Mouse (Mus musculus) forebrain, embryonic 11.5 days (tissue): ENCODE results near the gene Tsc2. TPM values are rescaled to one million over a fixed set of nuclear protein-coding genes. Genes with fewer than 3 reads are reported as not detected.

Experiments used
- ATAC-seq: fragments of 200-750 bp; cut with Nextera tagmentation; replicated peaks from 2 replicates; pipeline ENCODE4 v1.8.0; 2017; ENCODE audit warnings: moderate TSS enrichment; ENCODE audit not compliant: low FRiP score
- DNase-seq: peaks from one replicate; pipeline ENCODE4 v3.0.0-alpha.2; 2017; ENCODE audit warnings: low spot score
- H3K27ac ChIP-seq: fragments of 300-500 bp; sonication (generic); 2 replicates; pipeline ENCODE4 v1.5.1; 2014; ENCODE audit warnings: low read depth, low read length
- H3K27me3 ChIP-seq: fragments of 300-500 bp; sonication (generic); 2 replicates; pipeline ENCODE4 v1.6.1; 2014; ENCODE audit warnings: mild to moderate bottlenecking, low read length, mixed read lengths; ENCODE audit not compliant: control insufficient read depth, insufficient read depth
- H3K36me3 ChIP-seq: fragments of 300-500 bp; sonication (generic); 2 replicates; pipeline ENCODE4 v1.6.1; 2014; ENCODE audit warnings: mild to moderate bottlenecking, low read length, moderate library complexity, mixed read lengths; ENCODE audit not compliant: control insufficient read depth, insufficient read depth
- H3K4me1 ChIP-seq: fragments of 300-500 bp; sonication (generic); replicated peaks from 2 replicates; pipeline ENCODE4 v1.6.1; 2014; ENCODE audit warnings: low read length, mixed read lengths; ENCODE audit not compliant: control insufficient read depth, insufficient read depth
- H3K4me2 ChIP-seq: fragments of 300-500 bp; sonication (generic); 2 replicates; pipeline ENCODE4 v1.6.1; 2014; ENCODE audit warnings: low read depth, mild to moderate bottlenecking, low read length, moderate library complexity, mixed read lengths; ENCODE audit not compliant: severe bottlenecking
- H3K4me3 ChIP-seq: fragments of 300-500 bp; sonication (generic); 2 replicates; pipeline ENCODE4 v1.5.1; 2014; ENCODE audit warnings: low read depth, low read length
- H3K9ac ChIP-seq: fragments of 300-500 bp; sonication (generic); 2 replicates; pipeline ENCODE4 v1.6.1; 2014; ENCODE audit warnings: low read length
- H3K9me3 ChIP-seq: fragments of 300-500 bp; sonication (generic); 2 replicates; pipeline ENCODE4 v1.6.1; 2016; ENCODE audit warnings: low read length, mixed read lengths; ENCODE audit not compliant: control insufficient read depth
- WGBS: fragments of 180-500 bp; shearing (Covaris S2); extraction: QIAGEN DNeasy Blood & Tissue Kit; methylation state at CpG from one replicate; pipeline ENCODE4 v1.1.7; 2014; 5-methylcytosine and 5-hydroxymethylcytosine counted together
- polyA plus RNA-seq: library from polyadenylated mRNA; unstranded; fragments of >200 nt; fragmentation: Nextera tagmentation; extraction: Ambion mirVana; gene quantifications from 2 replicates; pipeline ENCODE4 v1.2.1, GENCODE M21; 2014

Gene Tsc2
- polyA plus RNA-seq, 1 experiment from 2014 or later: 87.4 TPM

GRCm38 (mm10) chr17:24617561-24618194, 14.8 kb downstream of the Tsc2 start:
- Histone ChIP-seq H3K4me1 (no peaks in the 10 kb centered on the region), H3K9me3 (no peaks in the 10 kb centered on the region), H3K4me2 (no peak overlapping the region), H3K27me3 (no peaks in the 10 kb centered on the region), H3K4me3 (no peak overlapping the region), H3K27ac (no peak overlapping the region), H3K36me3 (peaks cover 22% of the 10 kb centered on the region), H3K9ac (no peak overlapping the region)
- WGBS: 85% methylated on average over 14 of the region's 14 CpGs
- DNase-seq (no peak), ATAC-seq (no peak)

DNA sequence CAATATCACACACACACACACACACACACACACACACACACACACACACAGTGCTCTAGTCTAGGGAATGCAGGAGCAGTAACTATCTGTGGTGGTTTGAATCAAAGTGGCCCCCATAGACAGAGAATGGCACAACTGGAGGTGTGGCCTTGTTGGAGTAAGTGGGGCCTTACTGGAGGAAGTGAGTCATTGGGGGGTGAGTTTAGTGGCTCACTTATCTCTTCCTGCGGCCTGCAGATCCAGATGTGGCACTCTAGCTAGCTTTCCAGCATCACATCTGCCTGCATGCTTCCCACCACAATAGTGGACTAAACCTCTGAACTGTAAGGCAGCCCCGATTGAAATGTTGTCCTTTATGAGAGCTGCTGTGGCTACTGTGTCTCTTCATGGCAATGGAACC, 21.7 kb downstream of the Tsc2 start:
- ATAC-seq (no peak), DNase-seq (no peak)
- WGBS: 84% methylated on average over 2 of the region's 2 CpGs
- H3K4me3 ChIP-seq: no peak overlapping the region
- H3K9me3 ChIP-seq: no peaks in the 10 kb centered on the region
- H3K36me3 ChIP-seq: peaks cover 15% of the 10 kb centered on the region
- H3K4me2 ChIP-seq: no peak overlapping the region
- H3K9ac ChIP-seq: no peak overlapping the region
- H3K4me1 ChIP-seq: no peaks in the 10 kb centered on the region
- no peak overlapping the region for H3K27ac ChIP-seq
- H3K27me3 ChIP-seq: no peaks in the 10 kb centered on the region

DNA sequence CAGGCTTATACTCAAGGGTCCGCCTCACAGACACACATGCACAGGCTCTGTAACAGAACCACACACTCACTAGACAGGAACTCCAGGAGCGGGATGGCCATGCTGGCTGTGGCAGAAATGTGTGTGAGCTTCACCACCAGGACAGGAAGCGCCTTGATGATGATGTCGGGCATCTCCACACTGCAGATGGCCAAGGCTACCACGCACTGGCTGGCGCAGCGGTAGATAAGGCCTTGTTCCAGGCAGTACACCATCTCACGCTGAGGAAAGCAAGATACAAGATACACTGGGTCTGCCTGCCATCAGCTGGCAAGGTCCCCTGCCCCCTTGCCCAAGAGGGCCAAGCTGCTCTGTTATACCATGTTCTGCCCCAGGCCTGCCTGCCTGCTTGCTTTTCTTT, 23.6 kb downstream of the Tsc2 start:
- Histone ChIP-seq H3K4me3 (no peak overlapping the region), H3K36me3 (peaks cover 6% of the 10 kb centered on the region), H3K4me1 (no peaks in the 10 kb centered on the region), H3K27me3 (no peaks in the 10 kb centered on the region), H3K9ac (no peak overlapping the region), H3K27ac (no peak overlapping the region), H3K9me3 (no peaks in the 10 kb centered on the region), H3K4me2 (no peak overlapping the region)
- DNase-seq (no peak), ATAC-seq (no peak)
- WGBS: 95% methylated on average over 8 of the region's 8 CpGs

- no peaks in the 10 kb centered on the region for H3K4me1 ChIP-seq
- H3K4me3 ChIP-seq: no peak overlapping the region
- H3K36me3 ChIP-seq: peaks cover 2% of the 10 kb centered on the region; the same call in 1 of the 2 replicates
- no peak overlapping the region for H3K27ac ChIP-seq
- no peak overlapping the region for H3K9ac ChIP-seq
- ATAC-seq (no peak), DNase-seq (no peak)
- WGBS: 93% methylated on average over 4 of the region's 4 CpGs
- no peaks in the 10 kb centered on the region for H3K9me3 ChIP-seq
- no peak overlapping the region for H3K4me2 ChIP-seq
- no peaks in the 10 kb centered on the region for H3K27me3 ChIP-seq
Observed at GRCm38 (mm10) chr17:24608370-24608769, 24.1 kb downstream of the Tsc2 start.

DNA sequence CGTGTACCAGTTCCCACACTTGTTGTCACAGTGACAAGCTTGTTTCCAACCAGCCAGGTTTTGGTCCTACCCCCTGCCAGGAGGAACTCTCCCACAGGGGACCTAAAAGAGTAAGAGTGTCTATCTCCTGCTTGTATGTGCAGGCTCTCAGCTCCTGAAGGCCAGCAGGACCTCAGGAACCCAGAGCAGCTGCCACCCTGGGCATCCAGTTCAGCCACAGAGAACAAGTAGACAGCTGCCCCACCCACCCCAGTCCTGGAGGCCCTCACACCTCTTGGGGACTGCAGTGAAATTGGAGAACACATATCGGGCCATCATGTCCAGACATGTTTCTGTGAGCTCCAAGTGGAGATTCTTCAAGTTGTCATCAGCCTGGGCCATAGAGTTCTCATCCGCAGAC, 27.9 kb downstream of the Tsc2 start:
- 94% methylated on average over 3 of the region's 3 CpGs for WGBS
- Histone ChIP-seq H3K36me3 (peaks cover 5% of the 10 kb centered on the region; the same call in 1 of the 2 replicates), H3K4me1 (no peaks in the 10 kb centered on the region), H3K4me3 (no peak overlapping the region), H3K27ac (no peak overlapping the region), H3K9me3 (no peaks in the 10 kb centered on the region), H3K27me3 (no peaks in the 10 kb centered on the region), H3K9ac (no peak overlapping the region), H3K4me2 (no peak overlapping the region)
- DNase-seq (no peak), ATAC-seq (no peak)

GRCm38 (mm10) chr17:24603961-24604360, 28.5 kb downstream of the Tsc2 start:
- Histone ChIP-seq H3K9ac (no peak overlapping the region), H3K4me1 (no peaks in the 10 kb centered on the region), H3K27me3 (no peaks in the 10 kb centered on the region), H3K9me3 (no peaks in the 10 kb centered on the region), H3K27ac (no peak overlapping the region), H3K4me3 (no peak overlapping the region), H3K36me3 (peaks cover 6% of the 10 kb centered on the region; the same call in 1 of the 2 replicates), H3K4me2 (no peak overlapping the region)
- no peak for DNase-seq
- WGBS: 93% methylated on average over 8 of the region's 8 CpGs
- no peak for ATAC-seq

GRCm38 (mm10) chr17:24600502-24600901, 31.9 kb downstream of the Tsc2 start:
- Histone ChIP-seq H3K27me3 (no peaks in the 10 kb centered on the region), H3K27ac (no peak overlapping the region), H3K9me3 (no peaks in the 10 kb centered on the region), H3K4me3 (no peak overlapping the region), H3K36me3 (peaks cover 5% of the 10 kb centered on the region; the same call in 1 of the 2 replicates), H3K9ac (no peak overlapping the region), H3K4me1 (no peaks in the 10 kb centered on the region), H3K4me2 (no peak overlapping the region)
- DNase-seq: no peak
- WGBS: 91% methylated on average over 4 of the region's 4 CpGs
- ATAC-seq: no peak

- no peak overlapping the region for H3K9ac ChIP-seq
- WGBS: 84% methylated on average over 3 of the region's 3 CpGs
- H3K27me3 ChIP-seq: no peaks in the 10 kb centered on the region
- no peak overlapping the region for H3K4me2 ChIP-seq
- H3K27ac ChIP-seq: no peak overlapping the region
- H3K4me3 ChIP-seq: no peak overlapping the region
- H3K4me1 ChIP-seq: no peaks in the 10 kb centered on the region
- H3K9me3 ChIP-seq: no peaks in the 10 kb centered on the region
- DNase-seq: no peak
- no peak for ATAC-seq
- H3K36me3 ChIP-seq: peaks cover 7% of the 10 kb centered on the region; the same call in 1 of the 2 replicates
Observed at GRCm38 (mm10) chr17:24597989-24598388, 34.4 kb downstream of the Tsc2 start.

GRCm38 (mm10) chr17:24596471-24597183, 35.8 kb downstream of the Tsc2 start:
- ATAC-seq (no peak), DNase-seq (no peak)
- Histone ChIP-seq H3K27me3 (no peaks in the 10 kb centered on the region), H3K9me3 (no peaks in the 10 kb centered on the region), H3K27ac (no peak overlapping the region), H3K4me2 (no peak overlapping the region), H3K9ac (no peak overlapping the region), H3K4me1 (no peaks in the 10 kb centered on the region), H3K36me3 (peaks cover 7% of the 10 kb centered on the region; the same call in 1 of the 2 replicates), H3K4me3 (no peak overlapping the region)
- 89% methylated on average over 19 of the region's 19 CpGs for WGBS
